Mouse (Mus musculus) large intestine, adult 2 months (tissue): Measurements from ENCODE around the gene Glp2r. TPM values are rescaled to one million over a fixed set of nuclear protein-coding genes. Genes with fewer than 3 reads are reported as not detected.

Experiments used
- DNase-seq: peaks from one replicate; pipeline ENCODE4 v3.0.0-alpha.2; 2012; ENCODE audit warnings: low read depth, low spot score
- WGBS: fragments of 180-500 bp; shearing (Covaris S2); methylation state at CpG from one replicate; pipeline ENCODE4 v1.1.7; 2018; 5-methylcytosine and 5-hydroxymethylcytosine counted together
- polyA plus RNA-seq: library from polyadenylated mRNA; depleted of rRNA; stranded (reverse); fragments of >200 nt; gene quantifications from 2 replicates; pipeline ENCODE4 v1.2.3, GENCODE M21; 2012

The Glp2r gene
- polyA plus RNA-seq, 1 experiment: 1.3 TPM

GRCm38 (mm10) chr11:67733726-67734125 lies 37.2 kb downstream of the Glp2r start:
- WGBS: 61% methylated on average over 1 of the region's 1 CpGs
- no peak for DNase-seq

- DNase-seq: no peak
These were observed 39.9 kb downstream of the Glp2r start for GRCm38 (mm10) chr11:67731056-67731455.

GRCm38 (mm10) chr11:67728726-67729125 lies 42.2 kb downstream of the Glp2r start:
- DNase-seq: no peak

More at GRCm38 (mm10) chr11:67731056-67731455, 39.9 kb downstream of the Glp2r start:
- WGBS: 98% methylated on average over 2 of the region's 2 CpGs

DNA sequence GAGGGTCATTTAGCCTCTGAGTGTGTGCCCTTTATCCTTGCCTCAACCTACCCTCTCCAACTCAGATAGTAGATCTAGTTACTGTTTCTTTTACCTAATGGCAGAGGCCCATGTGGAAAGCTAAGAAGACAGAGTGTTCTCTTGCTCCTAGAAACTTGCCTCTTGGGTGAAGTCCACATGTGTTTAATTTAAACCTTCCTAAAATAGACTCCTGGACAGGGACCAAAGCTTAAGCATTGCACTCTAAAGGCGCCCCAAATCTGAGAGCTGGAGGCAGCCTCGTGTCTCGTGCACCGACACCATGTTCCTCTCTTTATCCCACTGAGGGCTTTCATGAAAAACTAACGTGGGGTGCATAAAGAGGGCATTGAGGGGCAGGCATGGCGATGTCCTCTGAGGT lies 43.9 kb downstream of the Glp2r start:
- WGBS: 73% methylated on average over 6 of the region's 6 CpGs
- DNase-seq: no peak

DNA sequence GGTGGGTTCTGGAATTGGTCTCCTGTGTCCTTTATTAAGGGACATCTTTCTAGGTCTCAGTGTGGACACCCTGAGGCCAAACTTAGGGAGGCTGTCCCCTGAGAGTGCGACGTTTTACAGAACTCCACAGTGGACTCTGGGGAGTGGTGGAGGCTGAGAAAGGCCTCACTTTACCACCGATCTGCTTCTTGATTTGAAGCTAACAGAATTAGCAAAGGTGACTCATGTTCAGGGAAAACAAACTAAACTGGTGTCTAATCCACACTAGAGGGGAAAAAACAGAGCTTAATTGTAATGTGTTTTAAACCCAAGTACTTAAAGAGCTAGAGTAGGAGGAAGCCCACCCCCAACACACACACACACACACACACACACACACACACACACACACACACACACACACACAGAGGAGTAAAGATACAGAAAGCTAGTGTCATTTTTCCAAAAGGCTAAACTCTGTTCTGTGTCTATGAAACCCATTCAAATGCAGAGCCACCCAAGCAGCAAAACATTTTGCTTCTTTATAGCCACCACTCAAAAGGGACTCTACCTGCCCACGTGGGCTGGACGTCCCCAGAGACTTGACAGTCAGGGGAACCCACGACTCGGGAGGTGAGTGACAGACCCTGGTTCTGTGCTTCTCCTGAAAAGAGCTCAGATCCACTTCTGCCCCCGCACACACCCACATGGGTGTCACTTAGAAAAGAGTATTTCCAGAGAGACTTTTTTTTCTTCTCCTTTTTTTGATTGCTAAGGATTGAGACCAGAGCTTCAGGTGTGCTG lies 47.5 kb downstream of the Glp2r start:
- DNase-seq: no peak
- WGBS: 57% methylated on average over 8 of the region's 8 CpGs

- no peak for DNase-seq
- WGBS: 31% methylated on average over 7 of the region's 7 CpGs
These were observed 48.4 kb downstream of the Glp2r start for GRCm38 (mm10) chr11:67722399-67723156.

DNA sequence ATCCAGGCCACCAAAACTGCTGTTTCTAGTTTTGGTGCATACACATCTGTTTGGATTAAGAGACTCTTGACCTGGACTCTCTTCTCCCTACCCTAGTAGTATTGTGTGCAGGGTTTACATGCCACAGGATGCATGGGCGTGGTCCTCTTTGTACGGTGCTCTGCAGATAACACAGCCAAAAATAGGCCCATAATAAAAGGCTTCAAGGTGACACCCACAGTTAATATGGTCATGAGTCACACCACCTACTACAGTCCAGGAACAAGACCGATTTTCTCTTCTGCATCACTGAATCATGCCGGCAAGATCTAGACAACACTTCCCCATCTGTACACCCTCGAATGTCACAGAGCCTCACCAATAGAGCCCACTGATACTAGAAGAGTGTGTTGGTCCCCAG lies 49.5 kb downstream of the Glp2r start:
- WGBS: 29% methylated on average over 5 of the region's 5 CpGs
- peak; percentile 54 for DNase-seq

GRCm38 (mm10) chr11:67715382-67715781 lies 55.6 kb downstream of the Glp2r start:
- no peak for DNase-seq
- 87% methylated on average over 4 of the region's 4 CpGs for WGBS

GRCm38 (mm10) chr11:67712976-67713375 lies 58.0 kb downstream of the Glp2r start:
- 75% methylated on average over 4 of the region's 4 CpGs for WGBS
- no peak for DNase-seq

DNA sequence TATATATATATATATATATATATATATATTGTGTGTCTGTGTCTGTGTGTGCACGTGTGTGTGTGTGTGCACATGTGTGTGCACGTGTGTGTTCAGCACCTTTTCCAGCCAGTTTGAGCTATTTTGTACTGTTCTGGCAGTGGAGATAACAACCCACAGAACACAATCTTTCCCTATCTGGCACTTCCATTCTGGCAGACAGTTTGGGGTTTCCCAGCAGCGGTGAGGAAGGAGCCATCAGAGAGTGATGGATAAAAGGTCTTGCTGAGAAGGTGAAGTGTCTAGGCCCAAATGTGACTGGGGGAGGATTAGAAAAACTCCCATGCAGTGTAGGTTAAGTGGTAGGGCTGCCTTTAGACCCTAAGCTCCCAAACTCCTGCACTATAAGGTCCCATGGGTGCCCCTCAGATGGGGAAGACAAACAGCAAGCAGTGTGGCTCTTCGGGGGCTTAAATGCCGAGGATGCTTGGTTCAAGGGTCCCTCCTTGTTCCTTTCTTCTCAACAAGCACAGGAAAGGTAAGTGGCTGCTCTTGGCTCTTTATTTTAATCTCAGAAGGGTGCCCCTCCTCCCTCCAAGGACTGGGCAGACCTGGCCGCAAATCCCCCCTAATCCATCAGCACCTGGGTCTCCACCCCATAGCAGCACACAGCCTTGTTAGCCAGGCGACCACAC lies 76.1 kb downstream of the Glp2r start, which contains the start of gene Rcvrn:
Gene Rcvrn (plus strand): TSS at position 624 of the 674 bp plus-strand sequence.
- DNase-seq: no peak
- 74% methylated on average over 7 of the region's 7 CpGs for WGBS

- WGBS: 91% methylated on average over 2 of the region's 2 CpGs
These were observed 84.8 kb downstream of the Glp2r start for GRCm38 (mm10) chr11:67686109-67686508.

DNA sequence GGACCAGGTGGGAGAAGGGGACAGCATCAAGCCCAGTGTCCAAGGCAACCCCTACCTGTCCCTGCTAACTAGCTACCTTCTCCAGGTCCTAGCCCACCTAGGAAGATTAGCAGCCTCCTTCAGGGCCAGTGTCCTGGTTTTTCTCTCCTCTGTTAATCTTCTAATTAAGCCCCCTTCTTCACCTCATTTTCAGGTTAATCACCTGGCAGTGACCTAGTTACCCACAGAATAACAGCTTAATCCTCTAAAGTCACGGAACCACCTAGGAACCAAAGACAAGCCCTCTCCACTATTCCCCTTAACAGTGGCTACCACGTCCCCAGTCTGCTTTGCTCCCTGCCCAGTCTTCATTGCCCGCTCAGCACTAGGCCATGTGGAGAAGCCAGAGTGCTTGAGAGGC lies 89.1 kb downstream of the Glp2r start:
- WGBS: 92% methylated on average over 3 of the region's 3 CpGs
- DNase-seq: no peak

More at GRCm38 (mm10) chr11:67686109-67686508, 84.8 kb downstream of the Glp2r start:
- DNase-seq: no peak

DNA sequence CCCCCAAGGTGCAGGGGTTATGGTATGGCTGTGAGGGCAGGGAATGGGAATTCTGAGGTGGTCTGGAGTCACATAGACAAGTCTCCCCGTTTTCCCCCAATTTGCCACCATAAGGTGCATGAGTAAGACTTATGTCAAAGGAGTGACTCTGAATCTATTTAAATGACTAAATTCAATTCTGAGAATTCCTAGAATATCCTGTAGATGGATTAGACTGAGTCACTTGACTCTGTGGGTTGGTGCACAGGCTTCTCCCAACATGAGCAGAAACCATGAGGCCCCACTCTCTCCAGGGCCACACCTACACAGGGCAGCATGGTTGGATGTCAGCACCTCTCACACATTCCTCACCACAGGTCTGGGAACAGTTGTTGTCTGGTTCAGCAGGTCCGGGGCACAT lies 91.0 kb downstream of the Glp2r start:
- WGBS: 75% methylated on average over 2 of the region's 2 CpGs
- DNase-seq: no peak

DNA sequence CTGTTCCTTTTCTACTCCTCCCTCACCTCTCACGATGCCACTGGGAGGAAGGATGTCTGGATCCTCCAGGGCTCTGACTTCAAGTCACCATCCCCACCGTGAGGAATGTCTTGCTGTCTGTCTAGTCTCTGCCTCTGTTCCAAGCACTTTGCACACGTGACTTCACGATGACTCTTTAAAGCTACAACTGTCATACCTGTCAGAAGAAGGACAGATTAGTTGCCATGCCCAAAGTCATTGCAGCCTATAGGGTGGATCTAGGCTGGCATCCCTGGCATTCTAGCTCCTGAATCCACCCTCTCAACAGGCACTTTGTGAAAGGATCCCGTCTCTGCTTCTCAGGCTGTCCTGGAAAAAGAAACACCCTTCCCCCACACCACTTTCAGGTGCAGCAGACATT lies 91.7 kb downstream of the Glp2r start:
- DNase-seq: no peak
- WGBS: 74% methylated on average over 5 of the region's 5 CpGs

DNA sequence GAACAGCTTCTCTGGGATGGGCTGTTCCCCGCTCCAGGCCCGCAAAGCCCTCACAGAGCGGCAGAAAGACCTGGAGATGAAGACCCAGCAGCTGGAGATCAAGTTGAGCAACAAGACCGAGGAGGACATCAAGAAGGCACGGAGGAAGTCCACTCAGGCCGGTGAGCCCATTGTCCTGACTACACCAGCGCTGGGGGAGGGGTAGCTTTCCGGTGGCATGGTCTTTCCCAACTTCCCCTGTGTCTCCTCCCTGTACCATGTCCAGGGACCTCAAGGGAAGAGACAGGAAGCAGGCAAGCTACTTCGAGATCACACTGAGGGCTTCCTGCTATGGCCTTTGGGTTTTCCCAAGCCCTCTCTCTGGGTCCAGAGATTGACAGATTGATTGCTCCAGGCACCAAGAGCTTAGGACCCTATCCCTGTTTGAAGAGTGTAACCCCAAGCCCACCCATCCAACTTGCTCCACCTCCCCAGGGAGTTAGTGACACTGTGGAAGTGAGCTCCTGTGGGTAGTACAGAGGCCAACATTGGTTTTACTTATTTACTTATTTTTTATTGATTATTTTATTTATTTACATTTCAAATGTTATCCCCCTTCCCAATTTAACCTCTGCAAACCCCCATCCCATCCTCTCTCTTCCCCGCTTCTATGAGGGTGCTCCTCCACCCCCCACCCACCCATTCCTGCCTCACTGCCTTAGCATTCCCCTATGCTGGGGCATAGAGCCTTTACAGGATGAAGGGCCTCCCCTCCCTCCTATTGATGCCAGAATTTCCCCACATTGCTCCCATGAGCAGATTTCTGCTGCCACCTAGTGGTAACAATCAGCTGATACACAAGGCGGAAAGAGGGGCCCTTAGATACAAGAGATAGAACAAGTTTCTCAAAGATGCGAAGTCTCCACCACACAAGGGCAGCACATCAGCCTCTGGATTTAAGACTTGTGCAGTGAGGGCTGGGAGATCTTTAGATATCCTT lies 95.1 kb downstream of the Glp2r start:
- peak; percentile 25 for DNase-seq
- 64% methylated on average over 12 of the region's 12 CpGs for WGBS

- WGBS: 76% methylated on average over 5 of the region's 5 CpGs
- no peak for DNase-seq
These were observed 98.8 kb downstream of the Glp2r start for GRCm38 (mm10) chr11:67672140-67672539.

DNA sequence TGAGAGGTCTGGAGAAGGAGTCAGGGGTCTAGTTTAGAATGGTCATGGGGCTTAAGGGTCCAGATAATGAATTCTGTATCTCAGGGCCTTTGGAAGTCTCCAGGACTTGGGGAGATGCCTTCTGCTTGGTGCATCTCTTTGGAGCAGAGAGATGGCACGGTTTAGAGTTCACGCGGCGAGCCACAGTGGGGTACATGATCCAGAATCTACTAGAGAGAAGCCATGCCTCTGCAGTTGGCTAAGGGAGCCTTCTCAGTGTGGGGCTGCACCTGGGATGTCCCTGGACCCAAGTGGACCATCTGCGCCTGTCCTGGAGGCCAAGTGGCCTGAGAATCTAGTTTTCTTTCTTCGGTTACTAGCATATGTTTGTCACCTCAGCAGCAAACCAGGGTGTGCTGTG lies 100.9 kb downstream of the Glp2r start:
- 98% methylated on average over 6 of the region's 6 CpGs for WGBS

GRCm38 (mm10) chr11:67668460-67669007 lies 102.4 kb downstream of the Glp2r start:
- DNase-seq: no peak
- 92% methylated on average over 3 of the region's 3 CpGs for WGBS

More for the DNA sequence above, 100.9 kb downstream of the Glp2r start:
- DNase-seq: no peak
